9 mouse cellular contexts compared by ENCODE assay signal in genomic region chr2:32282727-32283126, GRCm38 (mm10). TPM values are rescaled to one million over a fixed set of nuclear protein-coding genes. Genes with fewer than 3 reads are reported as not detected.
DNase-seq lines count a peak whose midpoint lies in the region; ATAC-seq and TF ChIP-seq lines count a peak whose summit lies in the region.
"Had no signal": no experiment of that assay in that cellular context is flagged by ENCODE, and none has a peak within 500 bp of the region (broad histone marks: within the 10 kb centered on the region; RNA-seq: fewer than 3 reads in every experiment).

No protein-coding gene starts in this region.

- DNase-seq in heart, adult 8-10 months (ENCODE audit: low spot score) = peak; percentile 44
- no peak for DNase-seq in heart, embryonic 10.5 days (ENCODE audit: low spot score)
- peak; percentile 69 to 73 for DNase-seq in B cell, adult 2 months
- peak; percentile 59 for DNase-seq in adrenal gland, postnatal 25 days
- DNase-seq in embryonic facial prominence, embryonic 10.5 days (ENCODE audit: low spot score) = peak; percentile 45
- DNase-seq in thymus, postnatal 14 days = peak; percentile 64

- 82% methylated on average over 1 of the region's 1 CpGs for WGBS in heart, embryonic 10.5 days
- WGBS in embryonic facial prominence, embryonic 10.5 days = 83% methylated on average over 1 of the region's 1 CpGs
- WGBS in intestine, postnatal 0 days = 77% methylated on average over 1 of the region's 1 CpGs

- H3K27ac ChIP-seq in heart, embryonic 10.5 days = no peak overlapping the region
- no peak overlapping the region for H3K27ac ChIP-seq in embryonic facial prominence, embryonic 10.5 days (replicated peaks)
- no peak overlapping the region for H3K27ac ChIP-seq in intestine, postnatal 0 days (ENCODE audit: low read depth, low read length)
- H3K27ac ChIP-seq: macrophage had no signal

- ATAC-seq in intestine, postnatal 0 days = no peak
- ATAC-seq in megakaryocyte progenitor cell, adult 5-6 weeks (replicated peaks; ENCODE audit: poor library complexity) = peak; percentile 96

- H3K4me1 ChIP-seq in heart, embryonic 10.5 days = peaks cover 8% of the 10 kb centered on the region
- H3K4me1 ChIP-seq in embryonic facial prominence, embryonic 10.5 days = peaks cover 11% of the 10 kb centered on the region
- no peaks in the 10 kb centered on the region for H3K4me1 ChIP-seq in intestine, postnatal 0 days (replicated peaks; ENCODE audit: control insufficient read depth, insufficient read depth, low read length)

- H3K9me3 ChIP-seq in heart, embryonic 10.5 days = no peaks in the 10 kb centered on the region
- H3K9me3 ChIP-seq in embryonic facial prominence, embryonic 10.5 days = no peaks in the 10 kb centered on the region
- H3K9me3 ChIP-seq in intestine, postnatal 0 days (ENCODE audit: control insufficient read depth) = no peaks in the 10 kb centered on the region

- H3K4me3 ChIP-seq in heart, embryonic 10.5 days = no peak overlapping the region
- H3K4me3 ChIP-seq in embryonic facial prominence, embryonic 10.5 days = no peak overlapping the region
- no peak overlapping the region for H3K4me3 ChIP-seq in intestine, postnatal 0 days (ENCODE audit: low read depth, low read length)

- H3K9ac ChIP-seq in intestine, postnatal 0 days (ENCODE audit: low read depth, low read length) = no peak overlapping the region

- no peak overlapping the region for H3K4me2 ChIP-seq in intestine, postnatal 0 days (replicated peaks; ENCODE audit: low read depth)

- peaks cover 77% of the 10 kb centered on the region for H3K36me3 ChIP-seq in heart, embryonic 10.5 days
- H3K36me3 ChIP-seq in embryonic facial prominence, embryonic 10.5 days (replicated peaks) = peaks cover 83% of the 10 kb centered on the region
- peaks cover 42% of the 10 kb centered on the region for H3K36me3 ChIP-seq in intestine, postnatal 0 days (ENCODE audit: control insufficient read depth, insufficient read depth)

- H3K27me3 ChIP-seq in heart, embryonic 10.5 days (ENCODE audit: insufficient read depth, poor library complexity, severe bottlenecking) = no peaks in the 10 kb centered on the region
- no peaks in the 10 kb centered on the region for H3K27me3 ChIP-seq in embryonic facial prominence, embryonic 10.5 days (replicated peaks; ENCODE audit: low read depth, poor library complexity, severe bottlenecking)
- no peaks in the 10 kb centered on the region for H3K27me3 ChIP-seq in intestine, postnatal 0 days (replicated peaks; ENCODE audit: control insufficient read depth, insufficient read depth, low read length)

- peak; percentile 87 for TF ChIP-seq CTCF in intestine, postnatal 0 days (IDR thresholded peaks at IDR 0.05; ENCODE audit: low read depth)

RNA-seq across cellular contexts. Expression of gene Golga2, which starts 4.5 kb away (rescaled TPM):
- 10 to 100 TPM; 75.1 to 88.9 (median 80.2) TPM for total RNA-seq in heart, adult 8-10 months (2022)
- 22.0 and 27.2 TPM in 2 replicates for polyA plus RNA-seq in heart, embryonic 10.5 days (2016; fragmentation: Nextera tagmentation; extraction: Ambion mirVana)
- 65.1 and 87.7 TPM in 2 replicates for total RNA-seq in adrenal gland, postnatal 25 days (2021)
- 20.2 and 22.5 TPM in 2 replicates for polyA plus RNA-seq in embryonic facial prominence, embryonic 10.5 days (2016; fragmentation: Nextera tagmentation; extraction: Ambion mirVana)
- 15.2 and 18.1 TPM in 2 replicates for polyA plus RNA-seq in intestine, postnatal 0 days (2015; fragmentation: Nextera tagmentation; extraction: Ambion mirVana)
- 14.2 and 17.3 TPM in 2 replicates for total RNA-seq in megakaryocyte progenitor cell, adult 5-6 weeks (2015)
- total RNA-seq in megakaryocyte progenitor cell, adult 5-6 weeks (2017) = 50.4 and 50.7 TPM in 2 replicates

RNA-seq across cellular contexts. Expression of gene Swi5, which starts 5.1 kb away (rescaled TPM):
- 100 to 1,000 TPM; 221 to 257 (median 231) TPM for total RNA-seq in heart, adult 8-10 months (2022)
- polyA plus RNA-seq in heart, embryonic 10.5 days (2016; fragmentation: Nextera tagmentation; extraction: Ambion mirVana) = 318 and 348 TPM in 2 replicates
- 276 and 297 TPM in 2 replicates for total RNA-seq in adrenal gland, postnatal 25 days (2021)
- 522 and 535 TPM in 2 replicates for polyA plus RNA-seq in embryonic facial prominence, embryonic 10.5 days (2016; fragmentation: Nextera tagmentation; extraction: Ambion mirVana)
- polyA plus RNA-seq in intestine, postnatal 0 days (2015; fragmentation: Nextera tagmentation; extraction: Ambion mirVana) = 255 and 271 TPM in 2 replicates
- total RNA-seq in megakaryocyte progenitor cell, adult 5-6 weeks (2015) = 198 and 268 TPM in 2 replicates
- 359 and 386 TPM in 2 replicates for total RNA-seq in megakaryocyte progenitor cell, adult 5-6 weeks (2017)

RNA-seq across cellular contexts. Expression of gene Uck1, which starts 22.8 kb away (rescaled TPM):
- 10 to 100 TPM; 22.9 to 24.5 (median 23.3) TPM for total RNA-seq in heart, adult 8-10 months (2022)
- polyA plus RNA-seq in heart, embryonic 10.5 days (2016; fragmentation: Nextera tagmentation; extraction: Ambion mirVana) = 63.1 and 65.8 TPM in 2 replicates
- 120 and 132 TPM in 2 replicates for total RNA-seq in adrenal gland, postnatal 25 days (2021)
- 74.7 and 84.0 TPM in 2 replicates for polyA plus RNA-seq in embryonic facial prominence, embryonic 10.5 days (2016; fragmentation: Nextera tagmentation; extraction: Ambion mirVana)
- polyA plus RNA-seq in intestine, postnatal 0 days (2015; fragmentation: Nextera tagmentation; extraction: Ambion mirVana) = 74.1 and 80.0 TPM in 2 replicates
- total RNA-seq in megakaryocyte progenitor cell, adult 5-6 weeks (2015) = 30.3 and 37.0 TPM in 2 replicates
- 25.2 and 26.9 TPM in 2 replicates for total RNA-seq in megakaryocyte progenitor cell, adult 5-6 weeks (2017)

RNA-seq across cellular contexts. Expression of gene Pomt1, which starts 46.3 kb away (rescaled TPM):
- total RNA-seq in heart, adult 8-10 months (2022) = 10 to 100 TPM; 12.5 to 15.0 (median 14.0) TPM
- polyA plus RNA-seq in heart, embryonic 10.5 days (2016; fragmentation: Nextera tagmentation; extraction: Ambion mirVana) = 18.8 and 24.2 TPM in 2 replicates
- total RNA-seq in adrenal gland, postnatal 25 days (2021) = 47.0 and 54.2 TPM in 2 replicates
- 22.4 and 22.5 TPM in 2 replicates for polyA plus RNA-seq in embryonic facial prominence, embryonic 10.5 days (2016; fragmentation: Nextera tagmentation; extraction: Ambion mirVana)
- polyA plus RNA-seq in intestine, postnatal 0 days (2015; fragmentation: Nextera tagmentation; extraction: Ambion mirVana) = 9.2 and 10.7 TPM in 2 replicates
- 18.5 and 18.8 TPM in 2 replicates for total RNA-seq in megakaryocyte progenitor cell, adult 5-6 weeks (2015)
- total RNA-seq in megakaryocyte progenitor cell, adult 5-6 weeks (2017) = 32.2 and 32.6 TPM in 2 replicates
